Mouse (Mus musculus): ENCODE results near the gene Akna.

The Akna gene

GRCm38 (mm10) chr4:63383474-63383873, 19.7 kb downstream of the Akna start:
- no peak for DNase-seq (ENCODE audit: low spot score)

- DNase-seq (ENCODE audit: low spot score): no peak
Measured at GRCm38 (mm10) chr4:63382676-63383369, 20.3 kb downstream of the Akna start.

- DNase-seq (ENCODE audit: low spot score): no peak
Measured at GRCm38 (mm10) chr4:63377483-63377882, 25.7 kb downstream of the Akna start.

GRCm38 (mm10) chr4:63375367-63375766, 27.8 kb downstream of the Akna start:
- DNase-seq (ENCODE audit: low spot score): no peak

GRCm38 (mm10) chr4:63374331-63374730, 28.8 kb downstream of the Akna start:
- DNase-seq (ENCODE audit: low spot score): no peak

GRCm38 (mm10) chr4:63373404-63373803, 29.8 kb downstream of the Akna start:
- no peak for DNase-seq (ENCODE audit: low spot score)

GRCm38 (mm10) chr4:63371890-63372289, 31.3 kb downstream of the Akna start:
- DNase-seq (ENCODE audit: low spot score): no peak

- no peak for DNase-seq (ENCODE audit: low spot score)
Measured at GRCm38 (mm10) chr4:63370897-63371296, 32.3 kb downstream of the Akna start.

GRCm38 (mm10) chr4:63368577-63368976, 34.6 kb downstream of the Akna start:
- peak; percentile 65 for DNase-seq (ENCODE audit: low spot score)

GRCm38 (mm10) chr4:63362150-63362549, 41.0 kb downstream of the Akna start, which contains the start of gene Orm2:
Orm2 (plus strand) TSS chr4:63362449.
- DNase-seq (ENCODE audit: low spot score): no peak

- DNase-seq (ENCODE audit: low spot score): no peak
Measured at GRCm38 (mm10) chr4:63359861-63360260, 43.3 kb downstream of the Akna start.

- DNase-seq (ENCODE audit: low spot score): no peak
Measured at GRCm38 (mm10) chr4:63356981-63357570, 46.1 kb downstream of the Akna start.

GRCm38 (mm10) chr4:63355877-63356665, 47.1 kb downstream of the Akna start, which contains the start of gene Orm3:
Orm3 (plus strand) TSS chr4:63356162.
- DNase-seq (ENCODE audit: low spot score): no peak

- DNase-seq (ENCODE audit: low spot score): no peak
Measured at GRCm38 (mm10) chr4:63348524-63348923, 54.6 kb downstream of the Akna start.

- DNase-seq (ENCODE audit: low spot score): no peak
Measured at GRCm38 (mm10) chr4:63346659-63347058, 56.5 kb downstream of the Akna start.

- DNase-seq (ENCODE audit: low spot score): no peak
Measured at GRCm38 (mm10) chr4:63345261-63345660, 57.9 kb downstream of the Akna start.

GRCm38 (mm10) chr4:63344295-63344694, 58.9 kb downstream of the Akna start, which contains the start of gene Orm1:
Orm1 (plus strand) TSS chr4:63344560.
- no peak for DNase-seq (ENCODE audit: low spot score)

- DNase-seq (ENCODE audit: low spot score): no peak
Measured at GRCm38 (mm10) chr4:63343608-63344007, 59.5 kb downstream of the Akna start.

- DNase-seq (ENCODE audit: low spot score): no peak
Measured at GRCm38 (mm10) chr4:63342491-63342890, 60.7 kb downstream of the Akna start.

GRCm38 (mm10) chr4:63338414-63339076, 64.6 kb downstream of the Akna start:
- DNase-seq (ENCODE audit: low spot score): no peak

- peak; percentile 4 for DNase-seq (ENCODE audit: low spot score)
Measured at GRCm38 (mm10) chr4:63333403-63333802, 69.8 kb downstream of the Akna start.

- DNase-seq (ENCODE audit: low spot score): no peak
Measured at GRCm38 (mm10) chr4:63323275-63323815, 79.8 kb downstream of the Akna start.
